Mouse (Mus musculus) brain, embryonic 14.5 days (tissue): Measurements from ENCODE around the gene Mybpc3.

ENCODE experiments used
- CTCF ChIP-seq: fragments of 200-500 bp; IDR thresholded peaks from 2 replicates; pipeline ENCODE4 v1.5.1; 2012; ENCODE audit warnings: inconsistent platforms, mild to moderate bottlenecking, moderate library complexity, borderline replicate concordance; ENCODE audit not compliant: insufficient read depth, insufficient read length; ENCODE audit errors: extremely low read depth
- POLR2A ChIP-seq: fragments of 200-500 bp; IDR thresholded peaks from 2 replicates; pipeline ENCODE4 v1.6.1; 2012; ENCODE audit warnings: mild to moderate bottlenecking, inconsistent platforms, borderline replicate concordance; ENCODE audit not compliant: poor library complexity, insufficient read depth, insufficient read length, severe bottlenecking; ENCODE audit errors: extremely low read depth

- no peak for TF ChIP-seq CTCF
- TF ChIP-seq POLR2A: no peak
Measured at GRCm38 (mm10) chr2:91152885-91153377, 35.0 kb downstream of the Mybpc3 start.
